Mouse (Mus musculus) intestine, postnatal 0 days (tissue): ENCODE measurements at regions not wholly inside any gene's neighbourhood (a gene's known extent, or its start where the extent isn't known, plus 50 kb on each side); places are given as distances from the start of the nearest gene placed in this dataset.

Experiments
- ATAC-seq: fragments of 200-750 bp; cut with Nextera tagmentation; 2 replicates; pipeline ENCODE4 v1.8.0; 2017; ENCODE audit warnings: mild to moderate bottlenecking, moderate TSS enrichment, moderate library complexity
- H3K27ac ChIP-seq: fragments of 300-500 bp; sonication (generic); 2 replicates; pipeline ENCODE4 v1.5.1; 2014; ENCODE audit warnings: mild to moderate bottlenecking, low read depth, low read length, moderate library complexity
- H3K27me3 ChIP-seq: fragments of 300-500 bp; sonication (generic); replicated peaks from 2 replicates; pipeline ENCODE4 v1.6.1; 2014; ENCODE audit warnings: low read length, mixed read lengths; ENCODE audit not compliant: control insufficient read depth, insufficient read depth
- H3K36me3 ChIP-seq: fragments of 300-500 bp; sonication (generic); 2 replicates; pipeline ENCODE4 v1.6.1; 2014; ENCODE audit warnings: mild to moderate bottlenecking, moderate library complexity; ENCODE audit not compliant: control insufficient read depth, insufficient read depth
- H3K4me1 ChIP-seq: fragments of 300-500 bp; sonication (generic); replicated peaks from 2 replicates; pipeline ENCODE4 v1.6.1; 2014; ENCODE audit warnings: antibody characterized with exemption, low read length, mixed read lengths; ENCODE audit not compliant: control insufficient read depth, insufficient read depth
- H3K4me2 ChIP-seq: fragments of 300-500 bp; sonication (generic); replicated peaks from 2 replicates; pipeline ENCODE4 v1.6.1; 2014; ENCODE audit warnings: low read depth, mild to moderate bottlenecking, moderate library complexity
- H3K4me3 ChIP-seq: fragments of 300-500 bp; sonication (generic); 2 replicates; pipeline ENCODE4 v1.5.1; 2014; ENCODE audit warnings: low read depth, low read length
- H3K9ac ChIP-seq: fragments of 300-500 bp; sonication (generic); 2 replicates; pipeline ENCODE4 v1.6.1; 2014; ENCODE audit warnings: mild to moderate bottlenecking, low read depth, low read length
- H3K9me3 ChIP-seq: fragments of 300-500 bp; sonication (generic); 2 replicates; pipeline ENCODE4 v1.6.1; 2016; ENCODE audit warnings: mixed run types; ENCODE audit not compliant: control insufficient read depth
- CTCF ChIP-seq: sonication (generic); IDR thresholded peaks from 2 replicates; pipeline ENCODE4 v1.5.1; 2016; ENCODE audit warnings: low read depth, mild to moderate bottlenecking, control low read depth, antibody characterized with exemption, moderate library complexity
- WGBS: fragments of 180-500 bp; shearing (Covaris S2); extraction: QIAGEN DNeasy Blood & Tissue Kit; methylation state at CpG from one replicate; pipeline ENCODE4 v1.1.7; 2014; 5-methylcytosine and 5-hydroxymethylcytosine counted together

GRCm38 (mm10) chr13:90476880-90477279 is 387.5 kb upstream of the Xrcc4 start:
- Histone ChIP-seq H3K27me3 (no peaks in the 10 kb centered on the region), H3K9ac (no peak overlapping the region), H3K4me3 (no peak overlapping the region), H3K27ac (no peak overlapping the region), H3K9me3 (no peaks in the 10 kb centered on the region), H3K4me1 (no peaks in the 10 kb centered on the region), H3K36me3 (no peaks in the 10 kb centered on the region), H3K4me2 (no peak overlapping the region)
- WGBS, result 42% methylated on average over 2 of the region's 2 CpGs
- no peak for ATAC-seq
- no peak for TF ChIP-seq CTCF

- H3K4me3 ChIP-seq, result no peak overlapping the region
- no peaks in the 10 kb centered on the region for H3K4me1 ChIP-seq
- no peak for ATAC-seq
- no peak overlapping the region for H3K27ac ChIP-seq
- 64% methylated on average over 6 of the region's 6 CpGs for WGBS
- no peaks in the 10 kb centered on the region for H3K27me3 ChIP-seq
- no peak for TF ChIP-seq CTCF
- no peaks in the 10 kb centered on the region for H3K9me3 ChIP-seq
- H3K4me2 ChIP-seq, result no peak overlapping the region
- no peaks in the 10 kb centered on the region for H3K36me3 ChIP-seq
- no peak overlapping the region for H3K9ac ChIP-seq
These were observed 385.1 kb upstream of the Xrcc4 start for GRCm38 (mm10) chr13:90474507-90474906.

- Histone ChIP-seq H3K4me1 (no peaks in the 10 kb centered on the region), H3K9me3 (no peaks in the 10 kb centered on the region)
- ATAC-seq, result no peak
These were observed 384.6 kb upstream of the Xrcc4 start for GRCm38 (mm10) chr13:90474053-90474452.

GRCm38 (mm10) chr13:90473041-90473825 is 383.8 kb upstream of the Xrcc4 start:
- WGBS, result 90% methylated on average over 8 of the region's 8 CpGs
- Histone ChIP-seq H3K4me1 (no peaks in the 10 kb centered on the region), H3K36me3 (no peaks in the 10 kb centered on the region), H3K27ac (no peak overlapping the region), H3K4me2 (no peak overlapping the region), H3K9me3 (no peaks in the 10 kb centered on the region), H3K27me3 (no peaks in the 10 kb centered on the region), H3K9ac (no peak overlapping the region), H3K4me3 (no peak overlapping the region)
- ATAC-seq, result no peak
- TF ChIP-seq CTCF, result no peak

More at GRCm38 (mm10) chr13:90474053-90474452, 384.6 kb upstream of the Xrcc4 start:
- Histone ChIP-seq H3K4me2 (no peak overlapping the region), H3K27me3 (no peaks in the 10 kb centered on the region), H3K4me3 (no peak overlapping the region), H3K36me3 (no peaks in the 10 kb centered on the region), H3K9ac (no peak overlapping the region), H3K27ac (no peak overlapping the region)
- no peak for TF ChIP-seq CTCF

GRCm38 (mm10) chr13:90466096-90466495 is 376.7 kb upstream of the Xrcc4 start:
- no peaks in the 10 kb centered on the region for H3K36me3 ChIP-seq
- no peak overlapping the region for H3K4me2 ChIP-seq
- H3K9me3 ChIP-seq, result no peaks in the 10 kb centered on the region
- no peak overlapping the region for H3K4me3 ChIP-seq
- H3K27me3 ChIP-seq, result no peaks in the 10 kb centered on the region
- H3K4me1 ChIP-seq, result no peaks in the 10 kb centered on the region
- ATAC-seq, result no peak
- 87% methylated on average over 5 of the region's 5 CpGs for WGBS
- no peak overlapping the region for H3K9ac ChIP-seq
- TF ChIP-seq CTCF, result no peak
- no peak overlapping the region for H3K27ac ChIP-seq

GRCm38 (mm10) chr13:90464051-90464450 is 374.6 kb upstream of the Xrcc4 start:
- no peak for ATAC-seq
- H3K36me3 ChIP-seq, result no peaks in the 10 kb centered on the region
- H3K27ac ChIP-seq, result no peak overlapping the region
- TF ChIP-seq CTCF, result no peak
- 63% methylated on average over 2 of the region's 2 CpGs for WGBS
- H3K9me3 ChIP-seq, result no peaks in the 10 kb centered on the region
- no peaks in the 10 kb centered on the region for H3K4me1 ChIP-seq
- no peak overlapping the region for H3K4me2 ChIP-seq
- no peaks in the 10 kb centered on the region for H3K27me3 ChIP-seq
- H3K4me3 ChIP-seq, result no peak overlapping the region
- H3K9ac ChIP-seq, result no peak overlapping the region
